Mouse (Mus musculus) CH12.LX (cell line): Measurements from ENCODE around the gene Appbp2. TPM values are rescaled to one million over a fixed set of nuclear protein-coding genes. Genes with fewer than 3 reads are reported as not detected.

Experiments used
- DNase-seq: peaks from one replicate; pipeline ENCODE4 v3.0.0-alpha.2; 2013; ENCODE audit errors: extremely low read depth
- H3K27ac ChIP-seq: 2 replicates; pipeline ENCODE4 v1.5.1; 2012; ENCODE audit warnings: low read depth, mild to moderate bottlenecking, control low read depth, moderate library complexity; ENCODE audit not compliant: insufficient read depth
- H3K27me3 ChIP-seq: replicated peaks from 2 replicates; pipeline ENCODE3; 2012; ENCODE audit warnings: inconsistent platforms
- H3K36me3 ChIP-seq, 2 experiments: replicated peaks in 1 of 2; 2 replicates each; pipeline versions ENCODE3 to v1.6.1; 2012; ENCODE audit warnings: inconsistent platforms in 1 of 2, low read length in 1 of 2, mild to moderate bottlenecking in 1 of 2, mixed read lengths in 1 of 2, moderate library complexity in 1 of 2; ENCODE audit not compliant: control insufficient read depth in 1 of 2, insufficient read depth in 1 of 2
- H3K4me1 ChIP-seq, 2 experiments: 2 replicates each; pipeline ENCODE4 v1.6.1; 2012; ENCODE audit warnings: inconsistent platforms in 1 of 2, moderate library complexity in 1 of 2; ENCODE audit not compliant: insufficient read depth in 2 of 2, control insufficient read depth in 1 of 2
- H3K4me2 ChIP-seq: 2 replicates; pipeline ENCODE4 v1.6.1; 2012; ENCODE audit warnings: low read depth, mild to moderate bottlenecking, control low read depth; ENCODE audit not compliant: poor library complexity, insufficient read depth, severe bottlenecking
- H3K4me3 ChIP-seq, 3 experiments: fragments of 150-350 bp in 1 of 3; sonication (generic) in 1 of 3; replicated peaks in 1 of 3; 2 replicates each; pipeline versions ENCODE3 to v1.5.1; 2011 to 2012; ENCODE audit warnings: low read depth in 2 of 3, low read length in 2 of 3, mild to moderate bottlenecking in 2 of 3, moderate library complexity in 2 of 3, control low read depth in 1 of 3, improper control_type of control experiment in 1 of 3, inconsistent platforms in 1 of 3, mixed read lengths in 1 of 3; ENCODE audit not compliant: poor library complexity in 1 of 3
- H3K79me2 ChIP-seq: replicated peaks from 2 replicates; pipeline ENCODE4 v1.6.1; 2012; ENCODE audit warnings: mild to moderate bottlenecking, moderate library complexity; ENCODE audit not compliant: control insufficient read depth, poor library complexity, insufficient read depth, severe bottlenecking; ENCODE audit errors: extremely low read depth
- H3K9ac ChIP-seq: 2 replicates; pipeline ENCODE4 v1.6.1; 2012; ENCODE audit warnings: low read depth, mild to moderate bottlenecking, control low read depth, moderate library complexity; ENCODE audit not compliant: insufficient read depth
- H3K9me3 ChIP-seq: replicated peaks from 2 replicates; pipeline ENCODE3; 2012; ENCODE audit warnings: low read length, inconsistent platforms, mixed read lengths
- BHLHE40 ChIP-seq: IDR thresholded peaks from 2 replicates; pipeline ENCODE4 v1.6.1; 2011; ENCODE audit warnings: mild to moderate bottlenecking, low read depth, low read length, improper control_type of control experiment
- CHD2 ChIP-seq: IDR thresholded peaks from 2 replicates; pipeline ENCODE4 v1.6.1; 2011; ENCODE audit warnings: low read length, improper control_type of control experiment
- CTCF ChIP-seq, 2 experiments: IDR thresholded peaks in 1 of 2; conservative IDR thresholded peaks in 1 of 2; 2 replicates each; pipeline ENCODE4 v1.5.1; 2011 to 2012; ENCODE audit warnings: low read depth in 2 of 2, low read length in 2 of 2, improper control_type of control experiment in 1 of 2, inconsistent platforms in 1 of 2, mild to moderate bottlenecking in 1 of 2, moderate library complexity in 1 of 2
- E2F4 ChIP-seq: IDR thresholded peaks from 2 replicates; pipeline ENCODE4 v1.6.1; 2011; ENCODE audit warnings: low read depth, low read length, improper control_type of control experiment; ENCODE audit not compliant: insufficient replicate concordance
- HCFC1 ChIP-seq: IDR thresholded peaks from 2 replicates; pipeline ENCODE4 v1.6.1; 2012; ENCODE audit warnings: low read depth, mild to moderate bottlenecking, inconsistent platforms, low read length, improper control_type of control experiment
- JUN ChIP-seq: IDR thresholded peaks from 2 replicates; pipeline ENCODE4 v1.6.1; 2011; ENCODE audit warnings: low read depth, mild to moderate bottlenecking, low read length, improper control_type of control experiment, moderate library complexity; ENCODE audit not compliant: insufficient read depth
- KAT2A ChIP-seq: IDR thresholded peaks from 2 replicates; pipeline ENCODE4 v1.6.1; 2012; ENCODE audit warnings: low read length, improper control_type of control experiment, inconsistent platforms; ENCODE audit not compliant: insufficient replicate concordance
- MAX ChIP-seq: IDR thresholded peaks from 2 replicates; pipeline ENCODE4 v1.6.1; 2011; ENCODE audit warnings: low read length, improper control_type of control experiment
- MEF2A ChIP-seq: IDR thresholded peaks from 2 replicates; pipeline ENCODE4 v1.6.1; 2014; ENCODE audit warnings: low read depth, mild to moderate bottlenecking, inconsistent platforms, low read length, improper control_type of control experiment, borderline replicate concordance
- MYC ChIP-seq: IDR thresholded peaks from 2 replicates; pipeline ENCODE4 v1.6.1; 2011; ENCODE audit warnings: low read depth, mild to moderate bottlenecking, improper control_type of control experiment, low read length
- NELFE ChIP-seq: IDR thresholded peaks from 2 replicates; pipeline ENCODE4 v1.6.1; 2011; ENCODE audit warnings: low read depth, low read length, improper control_type of control experiment
- RAD21 ChIP-seq: IDR thresholded peaks from 2 replicates; pipeline ENCODE4 v1.6.1; 2011; ENCODE audit warnings: low read depth, mild to moderate bottlenecking, low read length, improper control_type of control experiment, moderate library complexity
- RCOR1 ChIP-seq: conservative IDR thresholded peaks from 2 replicates; pipeline ENCODE4 v1.6.1; 2012; ENCODE audit warnings: low read depth, mild to moderate bottlenecking, inconsistent platforms, low read length, improper control_type of control experiment
- SMC3 ChIP-seq: IDR thresholded peaks from 2 replicates; pipeline ENCODE4 v1.6.1; 2011; ENCODE audit warnings: low read depth, low read length, improper control_type of control experiment
- TBP ChIP-seq: conservative IDR thresholded peaks from 2 replicates; pipeline ENCODE4 v1.6.1; 2011; ENCODE audit warnings: low read depth, low read length, improper control_type of control experiment
- UBTF ChIP-seq: IDR thresholded peaks from 2 replicates; pipeline ENCODE4 v1.6.1; 2012; ENCODE audit warnings: low read depth, mild to moderate bottlenecking, inconsistent platforms, low read length, improper control_type of control experiment, moderate library complexity
- ZKSCAN1 ChIP-seq: IDR thresholded peaks from 2 replicates; pipeline ENCODE4 v1.6.1; 2012; ENCODE audit warnings: low read depth, inconsistent platforms, low read length, improper control_type of control experiment, borderline replicate concordance
- ZNF384 ChIP-seq: IDR thresholded peaks from 2 replicates; pipeline ENCODE4 v1.6.1; 2012; ENCODE audit warnings: low read depth, low read length, improper control_type of control experiment, inconsistent platforms
- dilution Hi-C: fragments of 300-500 bp; cut with MboI; formaldehyde crosslinking; loops from 2 replicates; pipeline ENCODE4 v1.14.3; 2020; ENCODE audit warnings: low sequenced_read_pairs; ENCODE audit not compliant: extremely low pct_unique_long_range_greater_than_20kb, extremely low pct_ligation_motif_present
- in situ Hi-C: fragments of 300-500 bp; cut with MboI; formaldehyde crosslinking; loops from 3 replicates; pipeline ENCODE4 v1.14.3; 2019; ENCODE audit warnings: low sequenced_read_pairs, low pct_ligation_motif_present, low pct_unique_long_range_greater_than_20kb, mixed read lengths
- polyA plus RNA-seq: library from polyadenylated mRNA; unstranded; fragments of >175 nt; gene quantifications from 2 replicates; pipeline ENCODE4 v1.2.1, GENCODE M21; 2012; ENCODE audit warnings: low read depth; ENCODE audit not compliant: insufficient read length
- total RNA-seq, 2 experiments: library from RNA; depleted of rRNA; stranded (reverse); fragments of 300-350 nt in 1 of 2; fragments of >200 nt in 1 of 2; gene quantifications; 2 replicates each; pipeline ENCODE4 v1.2.3; 2012 to 2014

The Appbp2 gene
- total and polyA plus RNA-seq, 3 experiments, result 31.1 to 37.4 (median 36.6) TPM

DNA sequence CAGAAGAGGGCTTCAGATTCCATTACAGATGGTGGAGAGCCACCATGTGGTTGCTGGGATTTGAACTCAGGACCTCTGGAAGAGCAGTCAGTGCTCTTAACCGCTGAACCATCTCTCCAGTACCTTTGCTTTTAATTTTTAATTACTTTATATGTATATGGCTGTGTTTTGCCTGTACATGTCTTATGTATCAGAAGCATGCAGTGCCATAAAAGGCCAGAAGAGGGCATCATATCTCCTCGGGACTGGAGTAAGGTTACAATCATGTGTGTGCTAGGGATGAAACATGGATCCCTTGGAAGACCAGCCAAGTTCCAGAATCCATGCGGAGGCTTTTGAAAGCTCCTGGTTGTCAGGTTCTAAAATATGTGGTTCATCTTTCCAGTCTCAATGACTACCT is 35.7 kb upstream of the Appbp2 start:
- Histone ChIP-seq H3K36me3 (no peaks in the 10 kb centered on the region), H3K79me2 (no peaks in the 10 kb centered on the region), H3K4me3 (no peak overlapping the region), H3K9me3 (peaks cover 6% of the 10 kb centered on the region), H3K27me3 (no peaks in the 10 kb centered on the region), H3K4me1 (no peaks in the 10 kb centered on the region), H3K27ac (no peak overlapping the region), H3K4me2 (no peak overlapping the region), H3K9ac (no peak overlapping the region)
- peak; percentile 77 for DNase-seq
- in situ Hi-C loops, result loop anchor here (5.0 kb wide), 1 partner anchor 72 kb away; no protein-coding TSS in a partner anchor
- dilution Hi-C loops, result no loop called here
- TF ChIP-seq RAD21 (peak; percentile 71), ZNF384 (peak; percentile 48; the same call in 1 of the 2 replicates), ZKSCAN1 (no peak), SMC3 (peak; percentile 65), TBP (no peak), CTCF (conservative IDR thresholded peaks at IDR 0.05 in 1 of 2, IDR thresholded peaks at IDR 0.05 in 1 of 2; ENCODE audit: low read depth in 2 of 2, low read length in 2 of 2) (peak; percentile 78), MYC (no peak)

DNA sequence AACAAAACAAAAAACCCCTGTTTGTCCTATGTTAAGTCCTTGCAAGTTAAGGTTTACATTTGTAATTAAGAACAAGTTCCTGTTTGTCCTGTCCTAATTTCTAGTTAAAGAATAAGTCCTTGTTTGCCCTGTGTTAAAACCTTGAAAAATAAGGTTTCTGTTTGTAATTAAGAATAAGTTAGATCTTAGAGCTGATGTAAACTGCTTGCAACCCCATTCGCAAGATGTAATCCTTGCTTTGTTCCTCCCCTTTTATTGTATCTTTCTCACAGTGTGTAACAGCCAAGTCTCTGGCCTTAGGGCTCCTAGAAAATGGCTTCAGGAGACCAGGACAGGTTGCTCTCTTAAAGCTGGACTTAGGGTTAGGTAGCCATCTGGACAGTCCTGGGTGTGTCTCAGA is 32.5 kb upstream of the Appbp2 start:
- H3K79me2 ChIP-seq, result no peaks in the 10 kb centered on the region
- H3K4me1 ChIP-seq, result peaks cover 0 to 6% of the 10 kb centered on the region in 2 experiments; a peak in 2 of 4 replicates
- no peak for DNase-seq
- H3K9ac ChIP-seq, result no peak overlapping the region
- TF ChIP-seq BHLHE40 (no peak), KAT2A (no peak), RCOR1 (no peak), MAX (no peak), HCFC1 (no peak), UBTF (no peak), MEF2A (no peak), NELFE (no peak), CTCF (conservative IDR thresholded peaks at IDR 0.05 in 1 of 2, IDR thresholded peaks at IDR 0.05 in 1 of 2; ENCODE audit: low read depth in 2 of 2, low read length in 2 of 2) (no peak), JUN (no peak), E2F4 (no peak), CHD2 (no peak)
- dilution Hi-C loops (no loop called here), in situ Hi-C loops (no loop called here)
- no peak overlapping the region for H3K27ac ChIP-seq
- H3K4me3 ChIP-seq, result no peak overlapping the region
- no peaks in the 10 kb centered on the region for H3K27me3 ChIP-seq
- H3K9me3 ChIP-seq, result no peaks in the 10 kb centered on the region
- H3K4me2 ChIP-seq, result no peak overlapping the region
- no peaks in the 10 kb centered on the region for H3K36me3 ChIP-seq
